Mouse (Mus musculus) MEL (cell line): ENCODE data around the gene Dmpk. TPM values are rescaled to one million over a fixed set of nuclear protein-coding genes. Genes with fewer than 3 reads are reported as not detected.

ENCODE experiments used
- DNase-seq: peaks from one replicate; pipeline ENCODE4 v3.0.0; 2011; ENCODE audit warnings: low read depth, low spot score
- H3K27ac ChIP-seq: 2 replicates; pipeline ENCODE4 v1.5.1; 2012; ENCODE audit warnings: low read depth, mild to moderate bottlenecking, control low read depth, low read length, moderate library complexity; ENCODE audit not compliant: control insufficient read depth
- H3K27me3 ChIP-seq, 2 experiments: fragments of 150-350 bp in 1 of 2; sonication (generic) in 1 of 2; 2 replicates each; pipeline ENCODE4 v1.6.1; 2012; ENCODE audit warnings: low read length in 2 of 2, mild to moderate bottlenecking in 2 of 2, improper control_type of control experiment in 1 of 2, moderate library complexity in 1 of 2; ENCODE audit not compliant: insufficient read depth in 2 of 2, control insufficient read depth in 1 of 2
- H3K36me3 ChIP-seq, 2 experiments: 2 replicates each; pipeline ENCODE4 v1.6.1; 2012 to 2014; ENCODE audit warnings: low read length in 2 of 2, improper control_type of control experiment in 1 of 2, inconsistent platforms in 1 of 2, mild to moderate bottlenecking in 1 of 2; ENCODE audit not compliant: insufficient read depth in 2 of 2, control insufficient read depth in 1 of 2
- H3K4me1 ChIP-seq, 2 experiments: fragments of 150-350 bp in 1 of 2; sonication (generic) in 1 of 2; 2 replicates each; pipeline ENCODE4 v1.6.1; 2012; ENCODE audit warnings: low read length in 2 of 2, improper control_type of control experiment in 1 of 2, mild to moderate bottlenecking in 1 of 2; ENCODE audit not compliant: insufficient read depth in 2 of 2, control insufficient read depth in 1 of 2
- H3K4me3 ChIP-seq, 2 experiments: fragments of 150-350 bp in 1 of 2; sonication (generic) in 1 of 2; 2 replicates each; pipeline ENCODE4 v1.5.1; 2012; ENCODE audit warnings: low read depth in 2 of 2, low read length in 2 of 2, mild to moderate bottlenecking in 2 of 2, moderate library complexity in 2 of 2, control low read depth in 1 of 2, improper control_type of control experiment in 1 of 2; ENCODE audit not compliant: control insufficient read depth in 1 of 2, insufficient read depth in 1 of 2
- H3K79me2 ChIP-seq: 2 replicates; pipeline ENCODE4 v1.6.1; 2012; ENCODE audit warnings: mild to moderate bottlenecking, low read length, moderate library complexity; ENCODE audit not compliant: control insufficient read depth, poor library complexity, insufficient read depth
- H3K9ac ChIP-seq: 2 replicates; pipeline ENCODE4 v1.6.1; 2012; ENCODE audit warnings: low read depth, mild to moderate bottlenecking, control low read depth, low read length, moderate library complexity; ENCODE audit not compliant: control insufficient read depth, poor library complexity, severe bottlenecking
- H3K9me3 ChIP-seq: fragments of 150-350 bp; sonication (generic); replicated peaks from 2 replicates; pipeline ENCODE4 v1.6.1; 2012; ENCODE audit warnings: mild to moderate bottlenecking, low read length, improper control_type of control experiment, moderate library complexity; ENCODE audit not compliant: insufficient read depth
- BHLHE40 ChIP-seq: IDR thresholded peaks from 2 replicates; pipeline ENCODE4 v1.6.1; 2012; ENCODE audit warnings: low read depth, mild to moderate bottlenecking, inconsistent platforms, low read length, improper control_type of control experiment, borderline replicate concordance
- CHD2 ChIP-seq: IDR thresholded peaks from 2 replicates; pipeline ENCODE4 v1.6.1; 2011; ENCODE audit warnings: low read length, improper control_type of control experiment
- CTCF ChIP-seq, 3 experiments: IDR thresholded peaks in 2 of 3; conservative IDR thresholded peaks in 1 of 3; 2 replicates each; pipeline ENCODE4 v1.5.1; 2011 to 2012; ENCODE audit warnings: low read length in 3 of 3, low read depth in 2 of 3, mild to moderate bottlenecking in 2 of 3, improper control_type of control experiment in 1 of 3, inconsistent platforms in 1 of 3, mixed read lengths in 1 of 3, moderate library complexity in 1 of 3; ENCODE audit not compliant: control insufficient read depth in 1 of 3, insufficient read depth in 1 of 3, poor library complexity in 1 of 3, severe bottlenecking in 1 of 3
- ELF1 ChIP-seq: IDR thresholded peaks from 2 replicates; pipeline ENCODE4 v1.6.1; 2014; ENCODE audit warnings: low read depth, mild to moderate bottlenecking, inconsistent platforms, low read length, improper control_type of control experiment, moderate library complexity
- GABPA ChIP-seq: IDR thresholded peaks from 2 replicates; pipeline ENCODE4 v1.6.1; 2012; ENCODE audit warnings: low read depth, mild to moderate bottlenecking, inconsistent platforms, low read length, improper control_type of control experiment, moderate library complexity
- GATA1 ChIP-seq: IDR thresholded peaks from 2 replicates; pipeline ENCODE4 v1.6.1; 2011; ENCODE audit warnings: low read depth, low read length, improper control_type of control experiment
- HCFC1 ChIP-seq: IDR thresholded peaks from 2 replicates; pipeline ENCODE4 v1.6.1; 2012; ENCODE audit warnings: low read depth, mild to moderate bottlenecking, inconsistent platforms, low read length, improper control_type of control experiment, moderate library complexity
- KAT2A ChIP-seq: conservative IDR thresholded peaks from 2 replicates; pipeline ENCODE4 v1.6.1; 2012; ENCODE audit warnings: low read depth, low read length, improper control_type of control experiment, inconsistent platforms
- MAX ChIP-seq: IDR thresholded peaks from 2 replicates; pipeline ENCODE4 v1.6.1; 2011; ENCODE audit warnings: low read length, improper control_type of control experiment
- MEF2A ChIP-seq: IDR thresholded peaks from 2 replicates; pipeline ENCODE4 v1.6.1; 2014; ENCODE audit warnings: low read depth, mild to moderate bottlenecking, inconsistent platforms, low read length, improper control_type of control experiment; ENCODE audit not compliant: poor library complexity, insufficient replicate concordance, severe bottlenecking; ENCODE audit errors: extremely low read depth
- MXI1 ChIP-seq: IDR thresholded peaks from 2 replicates; pipeline ENCODE4 v1.6.1; 2011; ENCODE audit warnings: mild to moderate bottlenecking, low read depth, low read length, improper control_type of control experiment
- MYB ChIP-seq: IDR thresholded peaks from 2 replicates; pipeline ENCODE4 v1.6.1; 2011; ENCODE audit warnings: mild to moderate bottlenecking, low read depth, low read length, improper control_type of control experiment
- MYC ChIP-seq: IDR thresholded peaks from 2 replicates; pipeline ENCODE4 v1.6.1; 2011; ENCODE audit warnings: low read depth, mild to moderate bottlenecking, low read length, improper control_type of control experiment, moderate library complexity
- NELFE ChIP-seq: IDR thresholded peaks from 2 replicates; pipeline ENCODE4 v1.6.1; 2011; ENCODE audit warnings: low read depth, low read length, improper control_type of control experiment
- NRF1 ChIP-seq: IDR thresholded peaks from 2 replicates; pipeline ENCODE4 v1.6.1; 2014; ENCODE audit warnings: low read depth, mild to moderate bottlenecking, inconsistent platforms, low read length, improper control_type of control experiment, moderate library complexity; ENCODE audit not compliant: poor library complexity, insufficient read depth, severe bottlenecking
- POLR2A ChIP-seq, 2 experiments: IDR thresholded peaks; 2 replicates each; pipeline ENCODE4 v1.6.1; 2011 to 2012; ENCODE audit warnings: low read length in 2 of 2, mild to moderate bottlenecking in 2 of 2, control low read depth in 1 of 2, improper control_type of control experiment in 1 of 2, low read depth in 1 of 2, moderate library complexity in 1 of 2; ENCODE audit not compliant: control insufficient read depth in 1 of 2, insufficient read depth in 1 of 2, poor library complexity in 1 of 2
- POLR2AphosphoS2 ChIP-seq: IDR thresholded peaks from 2 replicates; pipeline ENCODE4 v1.6.1; 2011; ENCODE audit warnings: low read length, improper control_type of control experiment
- RAD21 ChIP-seq: IDR thresholded peaks from 2 replicates; pipeline ENCODE4 v1.6.1; 2011; ENCODE audit warnings: mild to moderate bottlenecking, low read depth, low read length, improper control_type of control experiment
- UBTF ChIP-seq: IDR thresholded peaks from 2 replicates; pipeline ENCODE4 v1.6.1; 2012; ENCODE audit warnings: low read depth, mild to moderate bottlenecking, inconsistent platforms, low read length, improper control_type of control experiment, moderate library complexity, borderline replicate concordance; ENCODE audit not compliant: insufficient read depth
- USF1 ChIP-seq: IDR thresholded peaks from 2 replicates; pipeline ENCODE4 v1.6.1; 2014; ENCODE audit warnings: low read depth, mild to moderate bottlenecking, inconsistent platforms, low read length, improper control_type of control experiment, moderate library complexity
- USF2 ChIP-seq, 2 experiments: IDR thresholded peaks; 2 replicates each; pipeline ENCODE4 v1.6.1; 2011 to 2012; ENCODE audit warnings: improper control_type of control experiment in 2 of 2, low read length in 2 of 2, borderline replicate concordance in 1 of 2, inconsistent platforms in 1 of 2, low read depth in 1 of 2, mild to moderate bottlenecking in 1 of 2; ENCODE audit not compliant: insufficient read depth in 1 of 2
- ZNF384 ChIP-seq: IDR thresholded peaks from 2 replicates; pipeline ENCODE4 v1.6.1; 2012; ENCODE audit warnings: low read depth, mild to moderate bottlenecking, inconsistent platforms, low read length, improper control_type of control experiment
- polyA plus RNA-seq, 2 experiments: library from polyadenylated mRNA; stranded (reverse) in 1 of 2; unstranded in 1 of 2; fragments of >175 nt in 1 of 2; fragments of >200 nt in 1 of 2; gene quantifications; 2 replicates each; pipeline versions ENCODE4 v1.2.1 to v1.2.4; 2012; ENCODE audit warnings: low replicate concordance in 2 of 2, low read depth in 1 of 2; ENCODE audit not compliant: insufficient read length in 2 of 2, insufficient read depth in 1 of 2, missing spikeins in 1 of 2
- total RNA-seq: library from RNA; depleted of rRNA; stranded (reverse); fragments of 300-350 nt; gene quantifications from 2 replicates; pipeline ENCODE4 v1.2.3, GENCODE M21; 2012

The Dmpk gene
- total and polyA plus RNA-seq, 3 experiments = 5.4 to 29.3 TPM; not detected in 1

DNA sequence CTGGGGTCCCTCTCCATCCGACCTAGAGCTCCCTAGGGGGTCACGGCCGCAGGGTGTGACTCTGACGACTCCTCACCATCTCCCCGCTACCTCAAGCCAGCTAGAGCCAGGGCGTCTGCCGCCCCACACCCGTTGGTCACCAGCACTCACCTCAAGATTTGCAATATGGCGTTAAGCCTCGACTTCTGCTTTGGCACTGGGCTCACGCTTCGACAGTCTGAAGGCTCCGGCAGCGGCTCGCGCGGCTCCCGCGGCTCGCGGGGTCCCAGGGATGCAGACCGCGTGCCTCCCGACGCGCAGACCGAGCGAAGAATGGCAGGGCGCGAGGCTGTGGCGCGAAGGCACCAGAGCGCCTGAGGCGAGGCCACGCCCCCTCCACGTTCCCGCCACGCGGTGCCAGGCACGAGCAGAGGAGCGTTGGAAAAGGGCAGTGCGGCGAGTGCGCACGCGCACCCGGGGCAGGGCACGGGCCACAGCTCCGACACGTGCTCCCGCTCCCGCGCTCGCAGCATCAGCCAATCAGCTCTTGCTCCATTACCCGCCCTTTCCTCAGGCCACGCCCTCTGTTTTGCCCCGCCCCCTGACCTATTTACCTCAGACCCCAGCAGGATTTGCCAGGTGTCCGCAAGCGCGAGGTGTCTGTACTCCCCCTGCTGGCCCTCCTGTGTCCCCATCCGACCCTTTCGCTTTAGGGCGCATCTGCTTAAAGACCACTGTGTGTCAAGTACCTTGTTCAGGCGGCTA, 34.6 kb downstream of the Dmpk start, which contains the start of gene Gm4969:
Gene Gm4969, minus strand, starts transcription at position 341 of the 744 bp plus-strand sequence.
- Histone ChIP-seq H3K36me3 (peaks cover 0 to 11% of the 10 kb centered on the region in 2 experiments; a peak in 2 of 4 replicates), H3K9ac (0 out of 2 replicates have a peak within 1 kb of the TSS, but pooled peaks have one; percentile 22), H3K79me2 (peaks cover 16% of the 10 kb centered on the region), H3K4me3 (no peak within 1 kb of the TSS), H3K27me3 (no peaks in the 10 kb centered on the region), H3K9me3 (no peaks in the 10 kb centered on the region), H3K27ac (no peak within 1 kb of the TSS), H3K4me1 (peaks cover 2 to 9% of the 10 kb centered on the region in 2 experiments; a peak in 3 of 4 replicates)
- TF ChIP-seq POLR2AphosphoS2 = no peak
- no peak for TF ChIP-seq MEF2A
- no peak for TF ChIP-seq MAX
- TF ChIP-seq ZNF384 = no peak
- no peak for TF ChIP-seq USF1
- TF ChIP-seq ELF1 = no peak
- no peak for TF ChIP-seq MYB
- no peak for TF ChIP-seq CTCF (IDR thresholded peaks at IDR 0.05 in 2 of 3, conservative IDR thresholded peaks at IDR 0.05 in 1 of 3; ENCODE audit: control insufficient read depth in 1 of 3, insufficient read depth in 1 of 3, low read depth in 2 of 3, low read length in 3 of 3, poor library complexity in 1 of 3, severe bottlenecking in 1 of 3)
- TF ChIP-seq USF2 (IDR thresholded peaks at IDR 0.05; ENCODE audit: borderline replicate concordance in 1 of 2, insufficient read depth in 1 of 2, low read depth in 1 of 2, low read length in 2 of 2) = no peak
- no peak for TF ChIP-seq GATA1
- no peak for TF ChIP-seq NELFE
- TF ChIP-seq HCFC1 = no peak
- TF ChIP-seq POLR2A (IDR thresholded peaks at IDR 0.05; ENCODE audit: control insufficient read depth in 1 of 2, insufficient read depth in 1 of 2, low read depth in 1 of 2, low read length in 2 of 2, poor library complexity in 1 of 2) = no peak
- no peak for TF ChIP-seq MYC
- TF ChIP-seq UBTF = no peak
- TF ChIP-seq GABPA = no peak
- no peak for TF ChIP-seq KAT2A
- TF ChIP-seq BHLHE40 = no peak
- TF ChIP-seq CHD2 = no peak
- DNase-seq = no peak

DNA sequence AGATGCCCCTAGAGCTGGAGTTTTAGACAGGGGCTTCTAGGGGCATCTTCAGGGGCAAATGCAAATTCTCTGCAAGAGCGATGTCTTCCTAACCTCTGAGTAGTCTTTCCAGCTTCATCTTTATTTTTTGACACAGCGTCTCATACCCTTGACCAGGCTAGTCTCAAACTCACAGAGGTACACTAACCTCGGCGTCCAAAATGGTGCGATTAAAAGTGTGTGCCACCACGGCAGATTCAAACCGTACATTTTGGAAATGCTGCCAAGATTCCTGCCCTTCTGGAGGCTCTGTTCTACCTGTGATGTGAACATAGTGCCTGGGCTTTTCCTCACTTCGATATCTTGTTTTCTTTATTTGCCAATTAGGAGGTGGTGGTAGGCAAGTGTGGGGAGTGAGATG, 35.4 kb downstream of the Dmpk start:
- Histone ChIP-seq H3K27me3 (no peaks in the 10 kb centered on the region), H3K27ac (no peak overlapping the region), H3K79me2 (peaks cover 16% of the 10 kb centered on the region), H3K4me3 (peak overlapping the region in 1 of 2 experiments; percentile 23; a peak in 2 of 4 replicates), H3K9me3 (no peaks in the 10 kb centered on the region), H3K4me1 (peaks cover 2 to 9% of the 10 kb centered on the region in 2 experiments; a peak in 3 of 4 replicates), H3K36me3 (peaks cover 0 to 11% of the 10 kb centered on the region in 2 experiments; a peak in 2 of 4 replicates), H3K9ac (0 out of 2 replicates have a peak overlapping the region, but pooled peaks have one; percentile 22)
- DNase-seq = no peak
- TF ChIP-seq RAD21 (no peak), MXI1 (no peak), POLR2A (IDR thresholded peaks at IDR 0.05; ENCODE audit: control insufficient read depth in 1 of 2, insufficient read depth in 1 of 2, low read depth in 1 of 2, low read length in 2 of 2, poor library complexity in 1 of 2) (no peak), NRF1 (no peak)
